Mouse (Mus musculus) thymus, adult 2 months (tissue): ENCODE results near the gene 2300002M23Rik.

Experiments used
- CTCF ChIP-seq: fragments of 200-500 bp; IDR thresholded peaks from 2 replicates; pipeline ENCODE4 v1.5.1; 2012; ENCODE audit warnings: mild to moderate bottlenecking, control low read depth, low read length, moderate library complexity, borderline replicate concordance; ENCODE audit not compliant: control insufficient read depth, poor library complexity, insufficient read depth; ENCODE audit errors: extremely low read depth
- POLR2A ChIP-seq: fragments of 200-500 bp; IDR thresholded peaks from 2 replicates; pipeline ENCODE4 v1.6.1; 2012; ENCODE audit warnings: mild to moderate bottlenecking, low read length, control low read depth, moderate library complexity; ENCODE audit not compliant: control insufficient read depth, poor library complexity, insufficient read depth; ENCODE audit errors: extremely low read depth

GRCm38 (mm10) chr17:35597399-35597798 is 30.1 kb downstream of the 2300002M23Rik start:
- TF ChIP-seq CTCF (no peak), POLR2A (no peak)
